Mouse (Mus musculus) v-Abl transformed pro-B cells (cell line): ENCODE measurements around the gene Fancc.

ENCODE experiments used
- in situ Hi-C, 2 experiments: fragments of 400-800 bp; cut with MboI; formaldehyde crosslinking; loops; one replicate each; pipeline ENCODE4 v1.15.1; 2025; ENCODE audit not compliant: unreplicated experiment in 2 of 2

Gene Fancc

DNA sequence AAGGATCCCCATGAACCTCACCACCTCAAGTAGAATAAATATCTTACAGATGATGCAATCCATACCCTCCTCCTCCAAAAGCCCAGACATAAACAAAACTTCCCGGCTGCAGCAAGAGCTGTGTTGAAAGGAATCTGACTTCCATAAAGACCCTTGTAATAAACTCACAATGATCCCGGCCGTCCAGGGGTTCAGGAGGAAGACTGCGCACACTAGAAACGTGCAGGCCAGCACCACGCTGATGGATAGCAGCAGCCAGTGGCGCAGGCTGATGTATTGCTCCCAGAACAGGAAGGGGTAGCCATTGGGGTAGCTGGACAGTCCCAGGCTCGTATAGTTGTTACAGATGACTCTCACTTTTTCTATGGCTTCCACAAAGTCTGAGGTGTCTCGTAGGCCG, 25.8 kb upstream of the Fancc start:
- in situ Hi-C loops: no loop called here

DNA sequence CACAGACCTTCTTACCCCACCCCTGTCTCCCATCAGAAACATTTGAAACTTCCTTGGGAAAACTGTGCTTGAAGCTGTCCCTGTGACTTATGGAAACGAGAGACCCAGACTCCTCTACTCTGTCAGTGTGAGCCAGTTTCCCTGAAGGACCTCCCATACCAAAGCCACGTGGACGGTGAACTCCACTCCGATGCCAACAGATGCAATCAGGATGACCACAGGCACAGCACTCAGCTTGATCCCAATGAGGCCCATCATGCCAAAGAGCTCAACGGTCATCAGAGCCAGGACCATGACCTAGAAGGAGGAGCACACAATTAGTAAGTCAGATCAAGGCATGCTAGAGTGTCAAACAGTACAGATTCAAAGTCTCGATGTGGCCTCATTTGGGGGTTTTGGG, 23.0 kb upstream of the Fancc start:
- in situ Hi-C loops: no loop called here

DNA sequence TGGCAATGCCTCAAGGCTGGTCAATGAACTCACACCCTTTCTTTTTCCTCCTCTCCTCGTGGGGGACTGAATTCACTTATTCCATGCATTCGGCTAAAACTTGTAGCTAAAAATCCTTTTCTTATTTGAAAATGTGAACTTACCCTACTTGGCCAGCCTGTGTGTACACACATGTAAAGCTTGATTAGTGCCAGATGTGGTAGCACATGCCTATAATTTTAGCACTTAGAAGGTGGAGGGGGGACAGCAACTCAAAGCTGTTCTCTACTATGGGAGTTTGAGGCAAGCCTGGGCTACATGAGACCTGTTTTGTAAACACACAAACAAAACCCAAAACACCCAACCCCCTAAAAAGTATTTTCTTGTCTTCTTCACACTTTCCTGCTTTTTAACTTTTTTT, 19.5 kb upstream of the Fancc start:
- in situ Hi-C loops: no loop called here

DNA sequence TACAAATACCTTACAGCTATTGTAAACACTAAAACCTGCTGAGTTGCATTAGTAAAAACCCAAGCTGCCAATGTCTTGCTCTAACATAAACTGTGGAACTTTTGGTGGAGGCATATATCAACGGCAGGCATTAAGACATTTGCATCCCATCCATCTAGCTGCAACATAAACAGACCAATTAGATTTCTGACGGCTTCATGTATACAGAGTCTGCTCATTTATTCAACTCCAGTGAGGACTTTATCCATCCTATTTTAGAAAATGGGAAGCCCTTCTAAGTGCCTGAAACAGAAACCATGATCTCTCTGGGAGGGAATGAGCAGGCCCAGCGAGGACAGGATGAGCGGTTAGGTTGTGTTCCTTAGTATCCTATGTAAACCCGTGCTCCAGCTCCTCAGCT, 18.5 kb upstream of the Fancc start:
- in situ Hi-C loops: no loop called here

DNA sequence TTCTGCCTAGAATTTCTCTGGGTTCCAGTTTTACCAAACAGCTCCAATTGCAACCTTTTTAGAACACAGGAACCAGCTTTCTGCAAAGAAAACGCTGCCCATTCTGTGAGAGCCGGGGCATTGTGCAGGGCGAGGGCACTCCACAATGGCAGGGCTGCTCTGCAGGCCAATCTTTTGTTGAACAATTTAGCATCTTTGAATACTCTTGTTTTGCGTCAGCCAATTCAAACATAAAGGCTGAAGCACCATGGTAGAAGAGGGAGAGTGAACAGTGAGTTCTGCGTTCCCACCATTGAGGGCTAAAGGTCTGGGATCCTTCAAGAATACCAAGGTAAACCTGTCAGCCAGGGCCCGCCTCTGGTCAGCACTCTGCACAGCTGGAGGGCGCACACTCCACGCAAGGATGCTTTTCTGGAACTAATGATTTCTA, 17.9 kb upstream of the Fancc start:
- in situ Hi-C loops: no loop called here

DNA sequence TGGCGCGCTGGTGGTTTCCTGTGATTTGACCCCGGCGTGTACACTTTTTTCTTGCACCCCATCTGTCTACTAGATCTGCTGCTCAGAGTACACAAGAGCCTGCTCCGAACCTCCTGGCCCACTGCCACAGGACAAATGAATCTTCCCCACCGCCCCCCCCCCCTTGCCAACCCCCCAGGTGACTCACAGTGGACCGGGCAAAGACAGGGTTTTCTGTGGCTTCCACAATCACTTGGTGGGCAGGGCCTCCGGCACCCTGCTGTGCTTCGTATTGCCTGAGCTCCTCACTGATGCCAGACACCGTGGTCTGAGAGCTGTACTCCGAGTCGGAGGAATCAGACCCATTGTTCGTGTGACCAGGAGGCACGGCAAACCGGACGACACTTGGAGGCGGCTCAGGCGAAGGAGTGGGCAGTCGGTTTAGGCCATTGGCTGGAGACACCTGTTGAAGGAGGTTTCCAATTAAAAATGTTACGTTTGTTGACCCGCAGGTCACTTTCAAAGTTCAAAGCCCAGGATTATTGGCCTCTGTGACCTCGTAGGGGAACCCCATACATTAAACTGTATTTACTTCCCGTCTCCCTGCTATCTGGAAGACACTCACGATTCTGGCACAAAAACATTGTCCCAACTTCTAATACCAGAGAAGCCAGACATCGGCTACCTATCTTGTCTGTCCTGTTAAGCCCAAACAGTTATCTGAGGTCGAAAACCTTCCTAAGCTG, 16.5 kb upstream of the Fancc start:
- in situ Hi-C loops: no loop called here

DNA sequence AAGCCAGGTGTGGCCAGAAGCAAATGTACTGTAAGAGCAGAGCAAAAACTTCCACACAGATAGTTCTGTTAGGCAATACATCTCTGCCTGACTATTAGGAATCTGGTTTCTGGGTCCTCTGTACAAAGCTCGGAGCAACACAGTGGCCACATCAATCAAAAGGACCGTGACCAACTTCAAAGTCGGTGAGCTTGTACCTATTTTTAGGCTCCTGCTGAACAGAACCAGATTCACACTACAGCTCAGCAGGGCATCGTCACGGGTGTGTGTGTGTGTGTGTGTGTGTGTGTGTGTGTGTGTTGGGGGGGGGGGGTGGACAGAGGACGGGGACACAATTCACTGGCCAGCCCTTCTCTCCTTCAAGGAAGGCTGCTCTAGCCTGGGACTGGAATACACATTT, 15.3 kb upstream of the Fancc start:
- in situ Hi-C loops: no loop called here

DNA sequence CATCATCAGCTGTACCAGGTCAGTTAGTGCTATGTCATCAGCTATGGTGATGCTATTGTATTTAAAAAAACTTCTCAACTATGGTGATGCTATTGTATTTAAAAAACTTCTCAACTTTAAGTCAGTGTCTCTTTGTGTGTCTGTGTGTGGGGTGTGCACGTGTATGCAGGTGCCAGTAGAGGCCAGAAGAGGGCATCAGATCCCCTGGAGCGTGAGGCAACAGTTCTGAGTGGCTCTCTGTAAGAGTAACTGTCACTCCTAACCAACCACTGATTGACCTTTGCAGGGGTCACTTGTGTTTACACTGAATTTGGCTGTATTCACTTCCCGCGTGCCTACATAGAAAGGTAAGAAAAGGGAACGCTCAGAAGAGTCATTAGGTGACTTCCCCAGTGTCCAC, 10.7 kb upstream of the Fancc start:
- in situ Hi-C loops: no loop called here

DNA sequence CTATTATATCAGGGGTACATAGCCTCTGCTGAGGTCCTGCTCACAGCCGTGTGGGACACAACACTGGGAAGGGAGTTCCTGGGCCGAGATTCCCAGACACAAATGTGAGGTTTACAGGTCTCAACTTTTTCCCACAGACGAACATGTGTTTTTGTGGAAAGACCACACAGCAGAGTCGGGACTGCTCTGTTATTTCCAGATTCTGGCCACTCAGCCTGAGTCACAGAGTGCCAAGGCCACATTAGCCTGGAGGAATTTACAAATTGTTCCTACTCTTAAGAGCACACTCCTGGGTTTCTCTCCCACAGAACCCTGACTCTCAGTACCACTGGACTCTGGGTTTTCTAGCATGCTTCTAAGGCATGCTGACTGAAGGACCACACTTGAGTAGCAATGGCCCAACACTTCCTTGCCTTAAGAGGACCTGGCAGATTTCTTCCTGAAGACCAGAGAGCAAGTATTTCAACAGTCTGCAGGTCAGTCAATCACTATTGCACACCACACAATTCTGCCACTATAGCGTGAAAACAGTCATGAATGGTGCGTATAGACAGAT, 10.0 kb upstream of the Fancc start:
- in situ Hi-C loops: no loop called here

DNA sequence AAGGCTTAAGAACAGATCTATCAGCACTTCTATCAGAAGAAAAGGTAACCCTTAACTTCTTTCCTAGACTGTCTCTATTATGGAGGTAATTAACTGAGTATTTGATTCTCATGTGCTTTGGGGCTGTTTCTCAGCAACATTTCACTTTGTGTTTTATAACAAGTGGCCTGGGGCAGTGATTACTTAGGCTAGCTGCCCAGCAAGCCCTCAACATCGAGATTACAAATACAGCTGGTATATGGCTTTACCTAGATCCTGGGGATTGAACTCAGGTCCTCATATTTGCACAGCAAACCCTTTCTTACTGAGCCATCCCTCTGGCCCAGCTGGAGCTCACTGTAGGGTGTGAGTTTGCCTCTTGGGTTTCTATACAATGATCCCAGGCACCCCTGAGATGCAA, 9.3 kb upstream of the Fancc start:
- in situ Hi-C loops: no loop called here

DNA sequence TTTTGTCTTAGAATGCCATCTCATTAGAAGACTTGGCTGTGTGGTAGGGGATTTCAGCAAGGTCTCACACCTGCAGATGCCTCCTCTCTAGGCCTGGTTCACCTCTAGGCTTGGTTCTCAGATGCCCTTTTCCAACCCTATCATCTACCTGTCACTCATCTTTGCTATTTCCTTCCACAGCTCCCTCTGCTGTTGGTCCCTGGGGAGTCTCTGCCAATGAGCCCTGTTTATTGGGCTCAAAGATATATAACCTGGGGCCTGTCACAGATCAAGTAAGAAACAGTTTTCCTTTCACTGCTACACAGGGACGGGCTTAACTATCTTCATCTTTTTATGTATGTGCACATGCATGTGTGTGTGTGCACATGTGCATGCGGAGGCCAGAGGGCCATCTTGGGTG, 5.3 kb upstream of the Fancc start:
- in situ Hi-C loops: no loop called here

DNA sequence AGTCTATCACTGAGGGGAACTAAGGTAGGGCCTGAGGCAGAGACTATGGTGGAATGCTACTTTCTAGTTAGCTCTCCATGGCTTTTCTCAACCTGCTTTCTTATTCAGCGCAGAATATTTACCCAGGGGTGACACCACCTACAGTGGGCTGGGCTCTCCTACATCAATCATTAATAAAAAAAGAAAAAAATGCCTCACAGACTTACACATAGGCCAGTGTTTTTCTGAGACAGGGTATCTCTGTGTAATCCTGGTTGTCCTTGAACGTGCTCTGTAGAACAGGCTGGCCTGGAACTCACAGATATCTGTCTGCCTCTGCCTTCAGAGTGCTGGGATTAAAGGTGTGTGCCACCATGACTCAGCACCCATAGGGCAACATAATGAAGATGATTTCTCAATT, 2.4 kb upstream of the Fancc start:
- in situ Hi-C loops: loop anchor here in 1 of 2 experiments (5.0 kb wide), 1 partner anchor 52 kb away; no protein-coding TSS in a partner anchor

DNA sequence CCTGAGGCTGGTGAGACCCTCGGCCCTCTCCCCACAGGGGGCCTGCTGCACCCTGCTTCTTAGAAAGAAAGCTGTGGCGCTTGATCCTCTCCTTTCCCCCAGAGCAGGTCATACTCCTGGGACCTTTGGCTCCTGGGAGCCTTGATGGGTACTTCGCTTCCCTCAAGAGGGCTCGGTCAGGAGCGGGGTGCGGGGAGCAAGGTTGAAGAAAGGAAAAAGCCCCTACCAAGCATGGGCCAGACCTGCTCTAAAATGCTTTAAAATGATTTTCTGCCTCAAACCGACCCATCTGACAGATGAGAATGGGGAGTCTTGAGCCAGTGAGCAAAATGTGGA, 9.4 kb downstream of the Fancc start:
- in situ Hi-C loops: no loop called here

DNA sequence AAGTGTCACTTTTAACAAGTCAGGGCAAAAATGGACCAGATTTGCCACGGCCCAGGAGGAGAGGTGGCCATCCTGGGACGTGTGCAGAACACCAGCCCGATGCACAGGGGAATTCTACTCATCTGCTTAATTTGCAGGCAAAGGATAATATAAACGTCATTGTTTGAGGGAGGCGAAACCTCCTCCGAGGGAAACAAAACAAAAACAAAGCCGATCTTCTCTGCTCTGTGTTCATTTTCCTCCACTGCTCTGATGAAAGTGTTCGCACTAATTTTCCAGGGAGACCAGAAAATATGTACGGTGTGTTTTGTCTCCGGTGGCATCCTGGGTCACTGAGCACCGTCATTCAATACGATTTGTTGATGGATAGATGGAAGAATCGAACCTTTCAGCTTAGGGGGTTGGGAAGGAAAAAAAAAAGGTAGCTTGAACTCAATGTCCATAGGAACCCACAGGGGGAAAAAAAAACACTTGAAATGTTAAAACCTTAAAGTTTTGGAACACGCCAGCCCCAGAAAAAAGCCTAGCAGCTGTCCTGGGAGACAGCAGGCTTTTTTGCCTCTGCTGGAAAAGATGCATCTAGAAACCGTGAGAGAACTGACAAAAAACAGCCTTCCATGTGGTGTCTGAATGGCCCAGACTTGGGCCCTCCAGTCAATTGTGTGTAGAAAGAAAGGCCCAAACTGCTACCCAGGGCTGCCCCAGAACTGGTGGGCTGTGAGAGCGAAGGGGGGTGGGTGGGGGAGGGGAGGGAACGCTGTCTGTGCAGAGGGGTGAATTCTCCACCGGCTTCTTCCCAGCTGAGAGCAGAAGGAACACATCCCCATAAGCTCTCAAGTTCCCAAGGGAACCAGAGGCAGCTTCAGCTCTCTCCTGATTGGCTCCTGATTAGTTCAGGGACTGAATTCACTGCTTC, 10.0 kb downstream of the Fancc start:
- in situ Hi-C loops: no loop called here

DNA sequence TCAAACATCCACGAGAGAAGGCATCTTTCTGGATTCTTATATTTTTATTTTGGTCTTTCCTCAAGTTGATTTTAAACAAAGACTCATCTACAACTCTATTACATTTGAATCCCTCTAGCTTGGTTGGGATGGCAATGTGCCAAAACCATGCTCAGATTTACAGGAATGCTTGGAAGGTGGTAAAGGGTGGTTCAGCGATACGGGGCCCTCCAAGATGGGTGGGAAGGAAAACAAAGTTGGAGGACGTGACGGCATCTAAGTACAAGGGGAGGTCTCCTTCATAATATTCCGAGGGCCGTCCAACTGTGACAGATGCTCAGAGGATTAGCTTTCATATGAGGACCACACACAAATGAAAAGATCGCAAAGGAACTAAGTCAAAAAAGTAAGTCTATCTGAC, 21.7 kb downstream of the Fancc start:
- in situ Hi-C loops: no loop called here

DNA sequence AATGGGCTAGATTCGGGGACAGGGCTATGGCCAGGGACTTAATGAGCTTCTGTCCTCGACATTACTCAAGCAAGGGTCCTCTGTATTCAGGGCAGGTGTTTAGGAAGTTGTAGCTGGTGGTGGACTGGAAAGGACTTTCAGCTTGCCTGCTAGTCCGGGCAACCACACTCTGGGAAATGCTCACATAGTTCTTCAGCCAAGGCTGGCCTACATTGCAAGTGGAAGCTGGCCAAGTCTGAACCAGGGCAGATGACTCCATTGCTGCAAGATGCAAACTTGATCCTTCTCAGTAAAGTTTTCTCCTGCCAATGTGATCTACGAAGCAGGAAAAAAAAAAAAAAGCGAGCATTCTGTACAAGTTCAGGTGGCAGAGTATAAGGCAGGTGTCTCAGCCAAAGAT, 44.2 kb downstream of the Fancc start:
- in situ Hi-C loops: no loop called here

DNA sequence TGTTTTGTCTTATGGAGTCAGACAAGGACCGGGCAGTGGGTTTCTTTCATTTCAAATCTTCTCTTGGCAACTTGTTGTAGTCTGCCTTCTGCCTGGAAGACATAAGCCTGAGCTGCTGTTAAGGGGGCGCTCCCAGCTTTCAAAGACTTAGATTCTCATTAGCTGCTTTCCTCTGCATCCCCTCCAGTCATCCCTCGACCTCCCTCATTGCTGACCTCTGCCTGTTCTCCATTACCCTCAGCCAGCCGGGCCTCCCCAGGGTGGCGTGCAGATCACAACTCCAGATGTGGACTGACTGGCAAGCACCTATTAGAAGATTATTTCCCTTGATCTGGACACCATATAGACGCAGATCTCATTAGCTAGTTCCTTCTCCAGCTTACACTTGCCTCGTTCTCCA, 45.9 kb downstream of the Fancc start:
- in situ Hi-C loops: no loop called here

DNA sequence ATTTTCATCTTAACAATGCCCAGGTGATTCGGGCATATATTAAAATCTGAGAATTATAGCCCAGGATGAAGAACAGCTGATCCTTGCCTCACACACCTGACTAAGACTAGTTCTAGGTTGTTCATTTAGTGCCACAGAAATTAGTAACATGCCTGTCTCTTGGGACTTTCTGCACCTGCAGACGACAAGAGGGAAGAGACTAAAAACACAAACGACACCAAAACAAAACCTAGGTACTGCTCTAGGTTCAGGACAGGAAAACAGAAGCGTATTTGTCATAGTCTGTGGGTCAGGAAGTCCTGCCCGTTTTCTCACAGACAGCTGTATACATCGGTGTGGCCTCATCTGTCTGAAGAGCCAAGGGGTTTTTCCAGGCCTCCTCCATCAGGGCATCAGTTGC, 51.7 kb downstream of the Fancc start:
- in situ Hi-C loops: loop anchor here in 1 of 2 experiments (5.0 kb wide), 1 partner anchor 52 kb away; the partner anchor contains the start of gene Fancc

DNA sequence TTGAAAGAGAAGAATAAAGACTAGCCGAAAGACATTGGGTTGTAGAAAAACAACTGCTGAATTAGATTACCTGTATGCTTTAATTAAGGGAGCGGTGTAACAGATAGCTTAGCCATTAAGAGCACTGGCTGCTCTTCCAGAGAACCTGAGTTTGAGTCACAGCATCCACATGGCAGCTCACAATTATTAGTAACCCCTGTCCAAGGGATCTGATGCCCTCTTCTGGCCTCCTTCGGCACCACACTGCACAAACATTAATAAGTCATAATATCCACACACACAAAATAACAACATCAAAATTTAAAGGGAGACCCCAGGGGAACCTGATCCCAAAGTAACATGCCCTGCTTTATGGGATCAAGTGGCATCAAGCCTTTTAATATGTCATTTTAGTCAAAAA, 64.3 kb downstream of the Fancc start:
- in situ Hi-C loops: loop anchor here (5.0 to 10.0 kb wide), 4 partner anchors 95 to 382 kb away; partner anchors contain the start of genes Ercc6l2 (in 1 of the 2) and Ptch1 (in 1 of the 2)

DNA sequence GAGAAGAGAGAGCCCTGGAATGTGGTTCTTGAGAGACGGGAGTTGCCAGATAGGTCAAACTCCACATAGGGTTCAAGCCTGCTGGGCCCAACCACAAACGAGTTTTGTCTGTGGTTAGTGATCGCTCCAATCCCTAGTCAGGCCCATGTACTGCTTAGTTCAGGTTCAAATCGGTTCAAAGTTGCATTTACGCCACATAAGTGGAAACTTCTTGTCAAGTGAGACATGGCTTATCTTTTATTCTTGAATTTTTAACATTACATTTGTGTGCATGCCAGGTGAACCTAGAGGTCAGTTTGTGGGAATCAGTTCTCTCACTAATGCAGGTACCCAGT, 65.3 kb downstream of the Fancc start:
- in situ Hi-C loops: loop anchor here (5.0 to 10.0 kb wide), 4 partner anchors 95 to 383 kb away; partner anchors contain the start of genes Ercc6l2 (in 1 of the 2) and Ptch1 (in 1 of the 2)
